Mouse (Mus musculus) kidney, adult 2 months (tissue): ENCODE results near the gene Bglap3. TPM values are rescaled to one million over a fixed set of nuclear protein-coding genes. Genes with fewer than 3 reads are reported as not detected.
"Not testable (repeated sequence)": the region's sequence is repeated elsewhere in the genome, so short reads cannot be mapped to it uniquely, and the experiment has no call there.

ENCODE experiments used
- DNase-seq: peaks from one replicate; pipeline ENCODE4 v3.0.0; 2021
- H3K27ac ChIP-seq: fragments of 200-500 bp; 2 replicates; pipeline ENCODE4 v1.5.1; 2012; ENCODE audit warnings: low read depth, low read length, control low read depth, inconsistent platforms; ENCODE audit not compliant: insufficient read depth
- H3K27me3 ChIP-seq: fragments of 200-500 bp; replicated peaks from 2 replicates; pipeline ENCODE4 v1.6.1; 2012; ENCODE audit warnings: mild to moderate bottlenecking, moderate library complexity, low read length, inconsistent platforms; ENCODE audit not compliant: control insufficient read depth, insufficient read depth
- H3K36me3 ChIP-seq: fragments of 200-500 bp; 2 replicates; pipeline ENCODE4 v1.6.1; 2012; ENCODE audit warnings: mild to moderate bottlenecking, moderate library complexity, low read length, inconsistent platforms; ENCODE audit not compliant: control insufficient read depth, insufficient read depth
- H3K4me1 ChIP-seq: fragments of 200-500 bp; 2 replicates; pipeline ENCODE4 v1.6.1; 2011; ENCODE audit warnings: low read length; ENCODE audit not compliant: control insufficient read depth, insufficient read depth
- H3K4me3 ChIP-seq: fragments of 200-500 bp; 2 replicates; pipeline ENCODE4 v1.5.1; 2011; ENCODE audit warnings: mild to moderate bottlenecking, low read depth, low read length, control low read depth; ENCODE audit not compliant: insufficient read depth
- CTCF ChIP-seq: fragments of 200-500 bp; conservative IDR thresholded peaks from 2 replicates; pipeline ENCODE4 v1.5.1; 2011; ENCODE audit warnings: low read depth, mild to moderate bottlenecking, control low read depth, low read length, moderate library complexity, mixed read lengths; ENCODE audit not compliant: insufficient read depth, insufficient read length
- POLR2A ChIP-seq: fragments of 200-500 bp; IDR thresholded peaks from one replicate; pipeline ENCODE4 v1.6.1; 2011; ENCODE audit warnings: low read depth, low read length, control low read depth
- WGBS: fragments of 180-500 bp; shearing (Covaris S2); methylation state at CpG from one replicate; pipeline ENCODE4 v1.1.7; 2018; 5-methylcytosine and 5-hydroxymethylcytosine counted together
- polyA plus RNA-seq: library from polyadenylated mRNA; depleted of rRNA; stranded (reverse); fragments of >200 nt; gene quantifications from 2 replicates; pipeline ENCODE4 v1.2.3, GENCODE M21; 2012

Gene Bglap3
- polyA plus RNA-seq, 1 experiment, result 3.2 TPM

DNA sequence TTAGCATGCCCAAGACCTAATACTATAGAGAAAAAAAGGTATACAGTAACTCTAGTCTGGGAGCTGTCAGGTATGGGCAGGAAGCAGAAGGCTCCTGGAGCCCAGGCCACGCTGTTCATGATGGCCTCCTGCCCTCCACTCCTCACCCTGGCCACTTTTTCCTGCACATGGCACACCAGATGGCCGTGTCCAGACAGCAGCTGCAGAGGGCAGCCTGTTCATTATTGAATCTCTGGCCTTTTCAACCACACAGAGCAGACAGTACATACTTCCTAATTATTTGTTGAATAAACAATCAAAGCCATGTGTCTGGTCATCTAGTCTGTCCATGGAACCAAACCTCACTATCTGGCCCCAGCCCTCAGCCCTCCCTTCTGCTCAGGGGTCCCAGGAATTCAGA is 26.1 kb upstream of the Bglap3 start:
- no peaks in the 10 kb centered on the region for H3K36me3 ChIP-seq
- no peaks in the 10 kb centered on the region for H3K4me1 ChIP-seq
- H3K27me3 ChIP-seq, result no peaks in the 10 kb centered on the region
- DNase-seq, result no peak
- TF ChIP-seq POLR2A, result no peak
- no peak for TF ChIP-seq CTCF
- H3K4me3 ChIP-seq, result no peak overlapping the region
- WGBS, result 93% methylated on average over 2 of the region's 2 CpGs
- no peak overlapping the region for H3K27ac ChIP-seq

DNA sequence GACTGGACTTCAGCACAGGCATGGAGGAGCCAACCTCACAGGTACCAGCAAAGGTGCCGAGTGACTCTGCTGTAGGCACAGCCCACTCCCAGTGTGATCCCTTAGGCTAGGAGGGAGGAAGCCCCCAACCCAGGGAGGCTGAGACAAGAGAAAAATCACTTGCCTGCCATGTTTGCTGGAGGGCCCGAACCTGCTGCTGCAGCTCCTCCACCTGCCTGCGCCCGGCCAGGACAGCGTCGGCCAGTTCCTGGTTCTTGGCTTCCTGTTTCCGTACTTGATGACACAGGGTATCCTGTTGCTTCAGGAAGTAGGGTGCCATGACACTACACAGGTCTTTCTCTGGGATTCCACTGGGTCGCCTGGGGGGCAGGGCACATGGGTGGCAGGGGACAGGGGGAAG is 23.2 kb upstream of the Bglap3 start:
- H3K27ac ChIP-seq, result no peak overlapping the region
- H3K4me1 ChIP-seq, result no peaks in the 10 kb centered on the region
- H3K36me3 ChIP-seq, result no peaks in the 10 kb centered on the region
- no peak overlapping the region for H3K4me3 ChIP-seq
- no peaks in the 10 kb centered on the region for H3K27me3 ChIP-seq
- TF ChIP-seq POLR2A (no peak), CTCF (no peak)
- DNase-seq, result no peak
- 85% methylated on average over 8 of the region's 8 CpGs for WGBS

DNA sequence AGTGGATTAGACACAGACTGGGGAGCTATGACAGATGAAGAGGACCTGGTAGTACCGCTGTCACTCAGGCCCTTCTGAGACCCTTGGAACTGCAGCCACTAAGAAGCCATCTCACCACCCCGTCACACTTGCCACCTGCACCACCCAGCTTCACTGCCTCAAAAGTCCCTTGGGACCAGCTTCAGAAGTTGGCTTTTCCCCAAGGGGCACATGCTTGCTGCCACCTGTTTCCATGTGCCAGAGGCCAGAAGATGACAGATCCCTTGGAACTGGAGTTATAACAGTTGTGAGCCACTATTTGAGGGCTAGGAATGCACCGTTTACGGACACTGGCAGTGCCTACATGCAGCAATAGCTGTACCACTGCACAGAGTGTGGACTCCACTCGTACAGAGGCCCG is 22.7 kb upstream of the Bglap3 start:
- DNase-seq, result no peak
- TF ChIP-seq POLR2A (no peak), CTCF (no peak)
- Histone ChIP-seq H3K27ac (no peak overlapping the region), H3K4me3 (no peak overlapping the region), H3K36me3 (no peaks in the 10 kb centered on the region), H3K27me3 (no peaks in the 10 kb centered on the region), H3K4me1 (no peaks in the 10 kb centered on the region)
- WGBS, result 96% methylated on average over 6 of the region's 6 CpGs

DNA sequence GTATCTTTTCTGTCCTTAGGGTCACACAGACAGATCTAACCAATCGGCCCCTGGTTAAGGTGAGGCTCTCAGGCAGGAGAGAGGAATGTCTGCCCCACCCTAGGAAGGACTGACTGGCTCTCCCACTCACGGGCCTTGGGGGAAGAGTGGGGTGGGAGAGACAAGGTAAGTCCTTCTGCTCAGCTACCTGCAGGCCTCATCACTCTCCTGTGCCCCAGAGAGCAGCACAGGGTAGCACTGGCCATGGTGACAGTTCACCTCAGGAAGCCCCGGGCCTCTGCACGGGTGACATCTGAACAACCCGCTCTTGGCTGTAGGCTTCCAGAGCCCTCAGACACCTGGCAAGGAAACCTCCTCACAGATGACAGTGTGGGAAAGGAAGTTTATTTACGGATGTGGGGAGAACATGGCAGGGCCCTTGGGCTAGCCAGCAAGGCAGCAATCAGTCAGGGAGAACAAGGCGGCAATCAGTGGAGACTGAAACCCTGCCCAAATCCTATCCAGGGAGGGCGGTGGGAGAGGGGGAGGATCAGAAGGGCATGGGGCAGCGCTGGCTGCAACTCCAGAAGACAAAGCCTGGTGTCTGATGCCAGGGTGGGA is 21.3 kb upstream of the Bglap3 start:
- DNase-seq, result no peak
- Histone ChIP-seq H3K27ac (no peak overlapping the region), H3K4me1 (no peaks in the 10 kb centered on the region), H3K4me3 (no peak overlapping the region), H3K27me3 (no peaks in the 10 kb centered on the region), H3K36me3 (no peaks in the 10 kb centered on the region)
- 79% methylated on average over 9 of the region's 9 CpGs for WGBS
- TF ChIP-seq CTCF (no peak), POLR2A (no peak)

DNA sequence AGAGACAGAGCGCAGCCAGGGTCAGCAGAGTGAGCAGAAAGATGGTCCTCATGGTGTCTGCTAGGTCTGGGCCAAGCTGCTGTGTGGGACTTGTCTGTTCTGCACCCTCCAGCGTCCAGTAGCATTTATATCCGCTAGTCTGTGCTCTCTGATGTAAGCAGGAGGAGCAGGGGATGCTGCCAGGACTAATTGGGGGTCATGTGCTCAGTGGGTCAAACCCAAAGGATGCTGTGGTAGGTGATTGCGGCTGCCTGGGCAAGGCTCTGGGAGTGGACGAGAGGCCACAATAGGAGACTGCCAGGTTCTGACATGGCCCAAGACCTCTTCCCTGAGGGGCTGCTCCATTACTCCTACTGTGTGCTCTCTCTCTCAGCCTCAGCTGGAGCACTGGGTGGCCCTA is 11.8 kb upstream of the Bglap3 start, which contains the start of gene Bglap:
Gene Bglap, minus strand, starts transcription at position 101 of the 400 bp plus-strand sequence.
- Histone ChIP-seq H3K4me1 (no peaks in the 10 kb centered on the region), H3K36me3 (no peaks in the 10 kb centered on the region), H3K4me3 (no peak within 1 kb of the TSS), H3K27ac (no peak within 1 kb of the TSS), H3K27me3 (no peaks in the 10 kb centered on the region)
- 75% methylated on average over 5 of the region's 5 CpGs for WGBS
- no peak for TF ChIP-seq CTCF
- no peak for TF ChIP-seq POLR2A
- no peak for DNase-seq

DNA sequence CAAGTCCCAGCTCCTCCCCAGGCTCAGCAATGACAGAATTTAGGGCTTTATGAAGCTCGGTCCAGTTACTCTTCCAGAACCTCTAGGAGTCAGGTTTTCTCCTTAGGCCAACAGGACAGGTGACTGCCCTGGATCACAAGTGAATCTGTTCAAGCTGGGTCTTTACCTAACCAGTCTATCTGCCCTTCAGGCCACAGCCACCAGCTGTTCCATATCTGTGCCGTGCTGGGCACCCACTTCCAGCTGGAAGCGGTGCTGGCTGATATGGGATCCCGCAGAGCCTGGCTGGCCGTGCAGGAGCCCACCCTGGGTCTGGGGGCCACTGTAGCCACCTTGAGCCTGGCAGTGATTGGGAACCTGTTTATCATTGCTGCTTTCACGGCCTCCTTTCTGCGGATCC is 9.8 kb upstream of the Bglap3 start:
- not testable (repeated sequence) for H3K4me3 ChIP-seq, H3K36me3 ChIP-seq, H3K4me1 ChIP-seq, H3K27ac ChIP-seq, DNase-seq, H3K27me3 ChIP-seq
- WGBS, result 48% methylated on average over 3 of the region's 7 CpGs

DNA sequence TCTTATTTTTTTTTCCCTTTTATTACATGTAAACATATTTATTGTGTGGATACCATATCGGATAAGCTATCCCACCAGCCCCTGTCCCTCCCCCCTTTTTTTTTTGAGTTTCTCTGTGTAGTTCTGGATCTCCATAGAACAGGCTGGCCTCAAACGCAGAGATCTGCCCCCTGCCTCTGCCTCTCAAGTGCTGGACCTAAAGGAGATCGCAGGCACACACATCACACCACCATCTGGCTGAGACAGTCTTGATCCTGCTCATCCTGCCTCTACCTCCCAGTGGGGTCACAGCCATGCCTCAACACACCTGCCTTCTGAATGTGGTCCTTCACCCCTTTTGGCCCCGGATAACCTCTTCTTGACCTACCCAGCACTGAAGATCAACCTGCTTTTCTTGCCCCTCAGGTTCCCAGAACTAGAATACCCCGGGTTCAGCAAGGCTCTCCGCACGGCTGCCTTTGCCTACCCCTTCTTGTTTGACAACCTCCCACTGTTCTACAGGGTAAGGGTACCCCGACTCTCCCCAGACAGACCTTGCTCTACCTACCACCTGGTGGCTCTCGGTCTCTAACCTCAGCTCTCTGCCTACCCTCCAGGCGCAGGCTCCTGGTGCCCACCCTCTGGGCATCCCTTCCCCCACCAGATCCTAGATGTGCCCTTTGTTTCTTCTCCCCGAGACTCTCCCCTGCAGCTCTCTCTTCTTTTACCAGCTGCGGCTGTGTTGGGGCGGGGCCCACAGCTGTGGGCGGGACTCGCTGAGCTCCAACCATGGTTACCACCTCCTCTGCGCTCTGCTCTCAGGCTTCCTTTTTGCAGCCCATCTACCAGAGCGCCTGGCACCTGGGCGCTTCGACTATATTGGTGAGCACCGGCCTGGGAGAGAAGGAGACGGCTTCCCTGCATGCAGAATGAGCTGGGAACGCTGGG is 9.1 kb upstream of the Bglap3 start:
- H3K4me3 ChIP-seq, H3K27ac ChIP-seq, H3K4me1 ChIP-seq, H3K27me3 ChIP-seq, H3K36me3 ChIP-seq: not testable (repeated sequence)
- WGBS, result 14% methylated on average over 21 of the region's 22 CpGs
- DNase-seq, result peak; percentile 38

DNA sequence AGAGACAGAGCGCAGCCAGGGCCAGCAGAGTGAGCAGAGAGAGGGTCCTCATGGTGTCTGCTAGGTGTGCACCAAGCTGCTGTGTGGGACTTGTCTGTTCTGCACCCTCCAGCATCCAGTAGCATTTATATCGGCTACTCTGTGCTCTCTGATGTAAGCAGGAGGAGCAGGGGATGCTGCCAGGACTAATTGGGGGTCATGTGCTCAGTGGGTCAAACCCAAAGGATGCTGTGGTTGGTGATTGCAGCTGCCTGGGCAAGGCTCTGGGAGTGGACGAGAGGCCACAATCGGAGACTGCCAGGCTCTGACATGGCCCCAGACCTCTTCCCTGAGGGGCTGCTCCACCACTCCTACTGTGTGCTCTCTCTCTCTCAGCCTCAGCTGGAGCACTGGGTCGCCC is 6.1 kb upstream of the Bglap3 start, which contains the start of gene Bglap2:
Gene Bglap2, minus strand, starts transcription at position 101 of the 400 bp plus-strand sequence.
- H3K36me3 ChIP-seq, H3K27ac ChIP-seq, H3K27me3 ChIP-seq, DNase-seq, H3K4me1 ChIP-seq, H3K4me3 ChIP-seq: not testable (repeated sequence)
- 92% methylated on average over 5 of the region's 5 CpGs for WGBS

DNA sequence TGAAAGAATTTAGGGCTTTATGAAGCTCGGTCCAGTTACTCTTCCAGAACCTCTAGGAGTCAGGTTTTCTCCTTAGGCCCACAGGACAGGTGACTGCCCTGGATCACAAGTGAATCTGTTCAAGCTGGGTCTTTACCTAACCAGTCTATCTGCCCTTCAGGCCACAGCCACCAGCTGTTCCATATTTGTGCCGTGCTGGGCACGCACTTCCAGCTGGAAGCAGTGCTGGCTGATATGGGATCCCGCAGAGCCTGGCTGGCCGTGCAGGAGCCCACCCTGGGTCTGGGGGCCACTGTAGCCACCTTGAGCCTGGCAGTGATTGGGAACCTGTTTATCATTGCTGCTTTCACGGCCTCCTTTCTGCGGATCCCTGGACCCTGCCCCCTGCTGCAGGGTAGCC is 4.1 kb upstream of the Bglap3 start:
- WGBS, result 42% methylated on average over 7 of the region's 7 CpGs
- not testable (repeated sequence) for H3K4me3 ChIP-seq, DNase-seq, H3K36me3 ChIP-seq, H3K27ac ChIP-seq, H3K27me3 ChIP-seq, H3K4me1 ChIP-seq

DNA sequence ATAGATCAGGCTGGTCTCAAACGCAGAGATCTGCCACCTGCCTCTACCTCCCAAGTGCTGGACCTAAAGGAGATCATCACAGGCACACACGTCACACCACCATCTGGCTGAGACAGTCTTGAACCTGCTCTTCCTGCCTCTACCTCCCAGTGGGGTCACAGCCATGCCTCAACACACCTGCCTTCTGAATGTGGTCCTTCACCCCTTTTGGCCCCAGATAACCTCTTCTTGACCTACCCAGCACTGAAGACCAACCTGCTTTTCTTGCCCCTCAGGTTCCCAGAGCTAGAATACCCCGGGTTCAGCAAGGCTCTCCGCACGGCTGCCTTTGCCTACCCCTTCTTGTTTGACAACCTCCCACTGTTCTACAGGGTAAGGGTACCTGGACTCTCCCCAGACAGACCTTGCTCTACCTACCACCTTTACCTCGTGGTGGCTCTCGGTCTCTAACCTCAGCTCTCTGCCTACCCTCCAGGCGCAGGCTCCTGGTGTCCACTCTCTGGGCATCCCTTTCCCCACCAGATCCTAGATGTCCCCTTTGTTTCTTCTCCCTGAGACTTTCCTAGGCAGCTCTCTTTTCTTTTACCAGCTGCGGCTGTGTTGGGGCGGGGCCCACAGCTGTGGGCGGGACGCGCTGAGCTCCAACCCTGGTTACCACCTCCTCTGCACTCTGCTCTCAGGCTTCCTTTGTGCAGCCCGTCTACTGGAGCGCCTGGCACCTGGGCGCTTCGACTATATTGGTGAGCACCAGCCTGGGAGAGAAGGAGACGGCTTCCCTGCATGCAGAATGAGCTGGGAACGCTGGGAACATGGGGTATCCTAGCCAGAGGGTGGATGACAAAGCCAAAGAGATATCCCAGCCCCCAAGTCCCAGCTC is 3.4 kb upstream of the Bglap3 start:
- not testable (repeated sequence) for H3K27ac ChIP-seq, H3K36me3 ChIP-seq, H3K4me1 ChIP-seq, H3K4me3 ChIP-seq, H3K27me3 ChIP-seq
- 12% methylated on average over 19 of the region's 19 CpGs for WGBS
- DNase-seq, result peak; percentile 49
